Mouse (Mus musculus) urinary bladder, postnatal 25 days (tissue): ENCODE measurements around the gene Sfxn1.

ENCODE experiments used
- DNase-seq: peaks from one replicate; pipeline ENCODE4 v3.0.0; 2022; ENCODE audit warnings: low spot score

Gene Sfxn1

DNA sequence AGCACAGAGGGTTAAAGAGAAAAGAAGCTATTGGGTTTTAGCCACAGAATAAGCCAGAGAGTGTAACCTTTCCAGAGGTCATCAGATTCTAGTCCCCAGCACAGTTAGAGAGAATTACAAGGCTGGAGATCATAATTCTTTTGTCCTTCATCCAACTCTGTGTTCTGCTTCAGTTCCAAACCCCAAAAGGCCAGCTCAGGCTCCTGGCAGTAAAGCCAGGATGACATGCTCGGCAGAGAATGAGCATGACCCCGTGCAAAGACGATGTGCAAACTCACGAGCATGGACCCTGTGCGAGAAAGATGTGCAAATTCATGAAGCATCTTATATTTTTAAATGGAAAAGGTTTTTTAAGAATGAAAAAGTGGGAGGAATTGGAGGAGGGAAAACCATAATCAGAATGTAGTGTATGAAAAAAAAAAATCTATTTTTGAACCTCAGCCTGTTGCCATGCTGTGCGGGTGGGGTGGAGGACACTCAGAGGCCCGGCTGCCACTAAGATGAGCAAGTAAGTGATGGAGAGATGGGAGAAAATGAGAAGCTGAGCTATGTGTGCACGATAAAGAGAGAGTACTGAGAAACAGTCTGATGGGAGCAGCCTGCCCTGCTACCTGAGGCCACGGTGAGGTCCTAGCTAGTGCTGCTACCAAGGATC is 66.2 kb downstream of the Sfxn1 start:
- DNase-seq: no peak

GRCm38 (mm10) chr13:54143788-54144187 is 72.1 kb downstream of the Sfxn1 start:
- no peak for DNase-seq

DNA sequence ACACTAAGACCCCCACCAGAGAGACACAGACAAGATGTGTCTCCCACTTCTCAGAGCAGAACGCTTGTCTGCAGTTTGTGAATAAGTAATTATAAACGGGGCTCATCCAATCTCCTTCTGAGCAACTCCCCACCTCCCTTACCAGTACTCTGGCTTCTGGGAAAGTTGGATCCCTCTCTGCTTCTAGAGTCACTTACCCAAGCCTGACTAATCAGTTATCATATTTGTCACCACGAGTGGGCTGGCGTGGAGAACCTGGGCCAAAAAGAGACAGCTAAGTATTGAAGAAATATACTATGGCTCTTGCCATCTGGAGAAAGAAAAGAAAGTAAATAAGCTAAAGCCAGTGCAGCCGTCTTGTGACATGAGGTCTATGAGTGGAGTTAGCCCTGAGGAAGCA is 73.0 kb downstream of the Sfxn1 start:
- DNase-seq: no peak

GRCm38 (mm10) chr13:54147328-54147727 is 75.7 kb downstream of the Sfxn1 start:
- DNase-seq: no peak

DNA sequence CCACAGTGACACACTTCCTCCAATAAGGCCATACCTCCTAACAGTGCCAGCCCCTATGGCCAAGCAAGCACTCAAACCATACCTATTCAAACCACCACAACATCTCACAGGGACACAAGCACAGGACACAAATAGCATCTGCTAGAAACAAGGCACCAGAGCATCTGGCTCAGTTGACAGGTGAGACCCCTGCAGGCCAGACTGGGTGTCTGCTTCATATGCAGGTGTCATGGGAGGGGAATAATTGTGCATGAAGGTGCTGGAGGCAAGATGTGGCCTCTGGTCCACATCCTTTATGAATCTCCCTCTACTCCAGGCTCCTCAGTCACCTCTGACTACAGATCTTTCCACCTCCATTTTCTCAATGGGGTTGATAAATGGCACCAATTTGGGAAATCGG is 80.8 kb downstream of the Sfxn1 start:
- no peak for DNase-seq

- no peak for DNase-seq
Observed at GRCm38 (mm10) chr13:54152911-54153310, 81.2 kb downstream of the Sfxn1 start.

DNA sequence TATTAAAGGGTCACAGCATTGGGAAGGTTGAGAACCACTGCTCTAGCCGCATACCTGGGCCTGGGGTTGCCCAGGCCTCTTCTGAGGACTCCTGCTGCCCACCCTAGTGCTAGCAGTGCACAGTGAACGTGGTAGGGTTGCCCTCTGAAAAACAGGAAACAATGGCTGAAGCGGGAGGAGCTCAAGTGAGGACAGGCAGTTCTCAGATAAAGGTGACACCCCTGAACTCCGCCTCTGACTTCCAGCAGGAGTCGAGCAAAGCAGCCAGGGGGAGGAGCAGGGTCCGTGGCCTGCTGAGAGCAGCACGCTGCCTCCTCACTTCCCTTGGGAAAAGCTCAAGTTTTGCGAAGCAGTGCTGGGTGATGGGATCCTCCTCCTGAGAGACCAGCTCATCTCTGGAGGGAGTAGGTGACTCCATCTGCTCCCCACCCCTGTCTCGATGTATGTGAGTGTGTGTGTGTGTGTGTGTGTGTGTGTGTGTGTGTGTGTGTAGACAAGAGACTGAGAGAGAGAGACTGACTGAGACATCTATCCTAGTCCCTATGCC is 82.1 kb downstream of the Sfxn1 start:
- no peak for DNase-seq

- DNase-seq: no peak
Observed at GRCm38 (mm10) chr13:54155822-54156221, 84.2 kb downstream of the Sfxn1 start.
